Comparison of ENCODE assay signal across 8 mouse cellular contexts in the genomic region with DNA sequence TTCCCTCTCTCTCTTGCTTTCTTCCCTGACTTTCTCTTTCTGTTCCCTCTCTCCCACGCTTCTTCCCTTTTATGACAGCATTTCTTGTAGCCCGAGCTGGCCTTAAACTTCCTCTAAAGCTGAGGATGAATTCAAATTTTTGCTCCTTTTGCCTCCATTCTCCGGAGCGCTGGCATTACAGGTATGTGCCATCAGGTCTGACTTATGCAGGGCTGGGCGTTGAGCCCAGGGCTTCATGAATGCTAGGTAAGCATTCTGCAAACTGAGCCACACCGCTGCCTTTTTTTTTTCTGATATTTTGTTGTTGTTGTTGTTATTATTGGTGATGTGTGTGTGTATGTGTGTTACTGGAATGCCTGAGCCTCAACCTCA. TPM values are rescaled to one million over a fixed set of nuclear protein-coding genes. Genes with fewer than 3 reads are reported as not detected.
DNase-seq lines count a peak whose midpoint lies in the region; ATAC-seq lines count a peak whose summit lies in the region.

No protein-coding gene starts in this region.

- no peak overlapping the region for H3K27ac ChIP-seq in neural tube, embryonic 11.5 days (ENCODE audit: low read depth, low read length)
- no peak overlapping the region for H3K27ac ChIP-seq in forebrain, embryonic 11.5 days (ENCODE audit: low read depth, low read length)
- peak overlapping the region; percentile 79 for H3K27ac ChIP-seq in limb, embryonic 15.5 days
- H3K27ac ChIP-seq in stomach, embryonic 15.5 days = peak overlapping the region; percentile 79

- peak overlapping the region; percentile 84 for H3K4me2 ChIP-seq in neural tube, embryonic 11.5 days (ENCODE audit: low read depth)
- H3K4me2 ChIP-seq in forebrain, embryonic 11.5 days (ENCODE audit: low read depth, low read length, severe bottlenecking) = peak overlapping the region; percentile 67
- H3K4me2 ChIP-seq in limb, embryonic 15.5 days = peak overlapping the region; percentile 92
- peak overlapping the region; percentile 77 for H3K4me2 ChIP-seq in stomach, embryonic 15.5 days

- no peaks in the 10 kb centered on the region for H3K27me3 ChIP-seq in neural tube, embryonic 11.5 days (ENCODE audit: control insufficient read depth, insufficient read depth, low read length)
- H3K27me3 ChIP-seq in forebrain, embryonic 11.5 days (ENCODE audit: control insufficient read depth, insufficient read depth, low read length) = no peaks in the 10 kb centered on the region
- no peaks in the 10 kb centered on the region for H3K27me3 ChIP-seq in limb, embryonic 15.5 days
- no peaks in the 10 kb centered on the region for H3K27me3 ChIP-seq in stomach, embryonic 15.5 days (replicated peaks)

- no peaks in the 10 kb centered on the region for H3K9me3 ChIP-seq in neural tube, embryonic 11.5 days (ENCODE audit: control insufficient read depth, low read length)
- no peaks in the 10 kb centered on the region for H3K9me3 ChIP-seq in forebrain, embryonic 11.5 days (ENCODE audit: control insufficient read depth, low read length)
- no peaks in the 10 kb centered on the region for H3K9me3 ChIP-seq in limb, embryonic 15.5 days
- no peaks in the 10 kb centered on the region for H3K9me3 ChIP-seq in stomach, embryonic 15.5 days

- no peak for DNase-seq in neural tube, embryonic 11.5 days (ENCODE audit: low spot score)
- no peak for DNase-seq in neural tube, embryonic 10.5 days (ENCODE audit: extremely low spot score, low spot score)
- no peak for DNase-seq in forebrain, embryonic 11.5 days (ENCODE audit: low spot score)
- DNase-seq in left cerebral cortex, postnatal 10 days (ENCODE audit: extremely low spot score in 1 of 2, low spot score in 2 of 2) = no peak
- no peak for DNase-seq in cerebellum, adult 8-10 months

- no peak for ATAC-seq in neural tube, embryonic 11.5 days (ENCODE audit: insufficient read depth, low FRiP score, low TSS enrichment)
- ATAC-seq in forebrain, embryonic 11.5 days (replicated peaks; ENCODE audit: low FRiP score) = no peak
- ATAC-seq in limb, embryonic 15.5 days (ENCODE audit: insufficient number of reproducible peaks, low FRiP score, low TSS enrichment, low read depth) = no peak
- no peak for ATAC-seq in stomach, embryonic 15.5 days (ENCODE audit: insufficient read depth, low FRiP score, low read depth)
- no peak for ATAC-seq in megakaryocyte-erythroid progenitor cell, adult 5-6 weeks (replicated peaks; ENCODE audit: low FRiP score, low TSS enrichment, poor library complexity, severe bottlenecking)

- peaks cover 15% of the 10 kb centered on the region for H3K4me1 ChIP-seq in neural tube, embryonic 11.5 days (ENCODE audit: control insufficient read depth, insufficient read depth, low read length)
- peaks cover 5% of the 10 kb centered on the region; the same call in 1 of the 2 replicates for H3K4me1 ChIP-seq in forebrain, embryonic 11.5 days (replicated peaks; ENCODE audit: control insufficient read depth, insufficient read depth, low read length)
- peaks cover 26% of the 10 kb centered on the region for H3K4me1 ChIP-seq in limb, embryonic 15.5 days
- peaks cover 20% of the 10 kb centered on the region for H3K4me1 ChIP-seq in stomach, embryonic 15.5 days

- intact Hi-C loops in left cerebral cortex, postnatal 10 days (cut with DNase I) = loop anchor here (5.0 kb wide), 1 partner anchor 178 kb away; a partner anchor contains a TSS

- peak overlapping the region; percentile 87 for H3K9ac ChIP-seq in neural tube, embryonic 11.5 days (ENCODE audit: low read length)
- H3K9ac ChIP-seq in forebrain, embryonic 11.5 days (ENCODE audit: low read length) = peak overlapping the region; percentile 90
- H3K9ac ChIP-seq in limb, embryonic 15.5 days = peak overlapping the region; percentile 96
- H3K9ac ChIP-seq in stomach, embryonic 15.5 days = peak overlapping the region; percentile 78

- H3K4me3 ChIP-seq in neural tube, embryonic 11.5 days (ENCODE audit: low read depth, low read length) = peak overlapping the region; percentile 89
- H3K4me3 ChIP-seq in forebrain, embryonic 11.5 days (ENCODE audit: low read depth, low read length) = peak overlapping the region; percentile 94
- peak overlapping the region; percentile 89 for H3K4me3 ChIP-seq in limb, embryonic 15.5 days
- H3K4me3 ChIP-seq in stomach, embryonic 15.5 days (replicated peaks) = peak overlapping the region; percentile 78

- WGBS in neural tube, embryonic 11.5 days = 13% methylated on average over 6 of the region's 6 CpGs
- WGBS in forebrain, embryonic 11.5 days = 13% methylated on average over 6 of the region's 6 CpGs
- WGBS in limb, embryonic 15.5 days = 10% methylated on average over 6 of the region's 6 CpGs
- 8% methylated on average over 6 of the region's 6 CpGs for WGBS in stomach, embryonic 15.5 days

- peaks cover 15% of the 10 kb centered on the region for H3K36me3 ChIP-seq in neural tube, embryonic 11.5 days (ENCODE audit: control insufficient read depth, insufficient read depth, low read length)
- H3K36me3 ChIP-seq in forebrain, embryonic 11.5 days (ENCODE audit: control insufficient read depth, insufficient read depth, low read length) = peaks cover 3% of the 10 kb centered on the region; the same call in 1 of the 2 replicates
- peaks cover 45% of the 10 kb centered on the region for H3K36me3 ChIP-seq in limb, embryonic 15.5 days
- peaks cover 14% of the 10 kb centered on the region; the same call in 1 of the 2 replicates for H3K36me3 ChIP-seq in stomach, embryonic 15.5 days

RNA-seq across cellular contexts. Expression of a gene that starts 0.4 kb away (rescaled TPM):
- polyA plus RNA-seq in neural tube, embryonic 11.5 days (2014; fragmentation: Nextera tagmentation; extraction: Ambion mirVana) = 9.1 and 9.5 TPM in 2 replicates
- polyA plus RNA-seq in forebrain, embryonic 11.5 days (2014; fragmentation: Nextera tagmentation; extraction: Ambion mirVana) = 9.3 and 11.8 TPM in 2 replicates
- 4.4 and 5.1 TPM in 2 replicates for polyA plus RNA-seq in limb, embryonic 15.5 days (2015; fragmentation: Nextera tagmentation; extraction: Ambion mirVana)
- polyA plus RNA-seq in stomach, embryonic 15.5 days (2015; fragmentation: Nextera tagmentation; extraction: Ambion mirVana) = 5.5 and 6.1 TPM in 2 replicates
- 10 to 100 TPM; 74.6 to 75.5 TPM for total RNA-seq in left cerebral cortex, postnatal 10 days (2021)
- total RNA-seq in megakaryocyte-erythroid progenitor cell, adult 5-6 weeks (2014; fragmentation: Nextera tagmentation) = 113 and 199 TPM in 2 replicates
- 46.5 and 50.8 TPM in 2 replicates for total RNA-seq in megakaryocyte-erythroid progenitor cell, adult 5-6 weeks (2017)

RNA-seq across cellular contexts. Expression of a gene that starts 8.4 kb away (rescaled TPM):
- polyA plus RNA-seq in neural tube, embryonic 11.5 days (2014; fragmentation: Nextera tagmentation; extraction: Ambion mirVana) = 6.2 and 6.4 TPM in 2 replicates
- polyA plus RNA-seq in forebrain, embryonic 11.5 days (2014; fragmentation: Nextera tagmentation; extraction: Ambion mirVana) = 1.7 and 4.6 TPM in 2 replicates
- 5.1 and 5.3 TPM in 2 replicates for polyA plus RNA-seq in limb, embryonic 15.5 days (2015; fragmentation: Nextera tagmentation; extraction: Ambion mirVana)
- polyA plus RNA-seq in stomach, embryonic 15.5 days (2015; fragmentation: Nextera tagmentation; extraction: Ambion mirVana) = 1.9 and 2.0 TPM in 2 replicates
- 1 to 10 TPM; 3.4 to 4.0 TPM for total RNA-seq in left cerebral cortex, postnatal 10 days (2021)
- total RNA-seq in megakaryocyte-erythroid progenitor cell, adult 5-6 weeks (2014; fragmentation: Nextera tagmentation) = not detected in 2 replicates
- total RNA-seq in megakaryocyte-erythroid progenitor cell, adult 5-6 weeks (2017) = not detected in 2 replicates

RNA-seq across cellular contexts. Expression of a gene that starts 8.9 kb away (rescaled TPM):
- polyA plus RNA-seq in neural tube, embryonic 11.5 days (2014; fragmentation: Nextera tagmentation; extraction: Ambion mirVana) = 51.9 and 53.5 TPM in 2 replicates
- 38.6 and 39.9 TPM in 2 replicates for polyA plus RNA-seq in forebrain, embryonic 11.5 days (2014; fragmentation: Nextera tagmentation; extraction: Ambion mirVana)
- polyA plus RNA-seq in limb, embryonic 15.5 days (2015; fragmentation: Nextera tagmentation; extraction: Ambion mirVana) = 69.6 and 73.5 TPM in 2 replicates
- 71.9 and 74.1 TPM in 2 replicates for polyA plus RNA-seq in stomach, embryonic 15.5 days (2015; fragmentation: Nextera tagmentation; extraction: Ambion mirVana)
- 10 to 100 TPM; 65.3 to 70.0 TPM for total RNA-seq in left cerebral cortex, postnatal 10 days (2021)
- total RNA-seq in megakaryocyte-erythroid progenitor cell, adult 5-6 weeks (2014; fragmentation: Nextera tagmentation) = 28.7 and 36.3 TPM in 2 replicates
- total RNA-seq in megakaryocyte-erythroid progenitor cell, adult 5-6 weeks (2017) = 27.0 and 30.0 TPM in 2 replicates

RNA-seq across cellular contexts. Expression of a gene that starts 15.6 kb away (rescaled TPM):
- not detected in 2 replicates for polyA plus RNA-seq in neural tube, embryonic 11.5 days (2014; fragmentation: Nextera tagmentation; extraction: Ambion mirVana)
- 0.05 and 0.08 TPM in 2 replicates for polyA plus RNA-seq in forebrain, embryonic 11.5 days (2014; fragmentation: Nextera tagmentation; extraction: Ambion mirVana)
- 0.17 and 0.30 TPM in 2 replicates for polyA plus RNA-seq in limb, embryonic 15.5 days (2015; fragmentation: Nextera tagmentation; extraction: Ambion mirVana)
- 0.13 and 0.17 TPM in 2 replicates for polyA plus RNA-seq in stomach, embryonic 15.5 days (2015; fragmentation: Nextera tagmentation; extraction: Ambion mirVana)
- total RNA-seq in left cerebral cortex, postnatal 10 days (2021) = under 1 TPM in 1 of 2 experiments, not detected in 1; 0.11 TPM
- total RNA-seq in megakaryocyte-erythroid progenitor cell, adult 5-6 weeks (2014; fragmentation: Nextera tagmentation) = not detected in 2 replicates
- total RNA-seq in megakaryocyte-erythroid progenitor cell, adult 5-6 weeks (2017) = not detected in 2 replicates

RNA-seq across cellular contexts. Expression of a gene that starts 15.6 kb away (rescaled TPM):
- polyA plus RNA-seq in neural tube, embryonic 11.5 days (2014; fragmentation: Nextera tagmentation; extraction: Ambion mirVana) = 19.3 and 22.1 TPM in 2 replicates
- 14.7 and 17.6 TPM in 2 replicates for polyA plus RNA-seq in forebrain, embryonic 11.5 days (2014; fragmentation: Nextera tagmentation; extraction: Ambion mirVana)
- polyA plus RNA-seq in limb, embryonic 15.5 days (2015; fragmentation: Nextera tagmentation; extraction: Ambion mirVana) = 14.2 and 24.8 TPM in 2 replicates
- 14.3 and 19.8 TPM in 2 replicates for polyA plus RNA-seq in stomach, embryonic 15.5 days (2015; fragmentation: Nextera tagmentation; extraction: Ambion mirVana)
- total RNA-seq in left cerebral cortex, postnatal 10 days (2021) = 1 to 10 TPM; 3.8 to 4.1 TPM
- 6.0 and 15.0 TPM in 2 replicates for total RNA-seq in megakaryocyte-erythroid progenitor cell, adult 5-6 weeks (2014; fragmentation: Nextera tagmentation)
- total RNA-seq in megakaryocyte-erythroid progenitor cell, adult 5-6 weeks (2017) = 0.89 and 6.5 TPM in 2 replicates

Comparison
In these comparisons a context has a peak if more than half of its experiments do, and no peak if none do; other contexts are left out.
1. H3K27ac ChIP-seq: peak in limb, embryonic 15.5 days (single experiment) and stomach, embryonic 15.5 days (single experiment); none in neural tube, embryonic 11.5 days (single experiment) and forebrain, embryonic 11.5 days (single experiment).
2. Peak in every context shown above with its lines, with median percentiles within 50 percentile points of each other: H3K4me2 ChIP-seq, H3K4me3 ChIP-seq and H3K9ac ChIP-seq.